Mouse (Mus musculus): ENCODE measurements at regions not wholly inside any gene's neighbourhood (a gene's known extent, or its start where the extent isn't known, plus 50 kb on each side); places are given as distances from the start of the nearest gene placed in this dataset.

GRCm38 (mm10) chr3:37835135-37835534 lies 110.8 kb upstream of the Gm5148 start:
- peaks cover 17% of the 10 kb centered on the region for H3K4me1 ChIP-seq
- ATAC-seq (ENCODE audit: insufficient number of reproducible peaks, insufficient read depth, low FRiP score, low TSS enrichment, low read depth), result no peak
- no peaks in the 10 kb centered on the region for H3K27me3 ChIP-seq
- no peak overlapping the region for H3K27ac ChIP-seq
- no peaks in the 10 kb centered on the region for H3K9me3 ChIP-seq
- no peak overlapping the region for H3K9ac ChIP-seq
- no peak overlapping the region for H3K4me3 ChIP-seq
- no peaks in the 10 kb centered on the region for H3K36me3 ChIP-seq
- H3K4me2 ChIP-seq, result no peak overlapping the region
- WGBS, result 85% methylated on average over 5 of the region's 5 CpGs

GRCm38 (mm10) chr3:37834626-37835025 lies 110.3 kb upstream of the Gm5148 start:
- Histone ChIP-seq H3K9me3 (no peaks in the 10 kb centered on the region), H3K4me2 (no peak overlapping the region), H3K36me3 (no peaks in the 10 kb centered on the region), H3K9ac (no peak overlapping the region), H3K27me3 (no peaks in the 10 kb centered on the region), H3K4me1 (peaks cover 17% of the 10 kb centered on the region), H3K27ac (no peak overlapping the region), H3K4me3 (no peak overlapping the region)
- no peak for ATAC-seq (ENCODE audit: insufficient number of reproducible peaks, insufficient read depth, low FRiP score, low TSS enrichment, low read depth)
- WGBS, result 65% methylated on average over 3 of the region's 3 CpGs

- ATAC-seq (ENCODE audit: insufficient number of reproducible peaks, insufficient read depth, low FRiP score, low TSS enrichment, low read depth), result no peak
- H3K4me3 ChIP-seq, result no peak overlapping the region
- H3K36me3 ChIP-seq, result no peaks in the 10 kb centered on the region
- H3K27me3 ChIP-seq, result no peaks in the 10 kb centered on the region
- no peak overlapping the region for H3K27ac ChIP-seq
- H3K4me1 ChIP-seq, result peaks cover 8% of the 10 kb centered on the region
- no peak overlapping the region for H3K9ac ChIP-seq
- WGBS, result 74% methylated on average over 4 of the region's 4 CpGs
- H3K9me3 ChIP-seq, result no peaks in the 10 kb centered on the region
- no peak overlapping the region for H3K4me2 ChIP-seq
Measured at GRCm38 (mm10) chr3:37833387-37833786, 109.1 kb upstream of the Gm5148 start.

- WGBS, result 41% methylated on average over 1 of the region's 1 CpGs
- ATAC-seq (ENCODE audit: insufficient number of reproducible peaks, insufficient read depth, low FRiP score, low TSS enrichment, low read depth), result no peak
Measured at GRCm38 (mm10) chr3:37827546-37827945, 103.3 kb upstream of the Gm5148 start.

DNA sequence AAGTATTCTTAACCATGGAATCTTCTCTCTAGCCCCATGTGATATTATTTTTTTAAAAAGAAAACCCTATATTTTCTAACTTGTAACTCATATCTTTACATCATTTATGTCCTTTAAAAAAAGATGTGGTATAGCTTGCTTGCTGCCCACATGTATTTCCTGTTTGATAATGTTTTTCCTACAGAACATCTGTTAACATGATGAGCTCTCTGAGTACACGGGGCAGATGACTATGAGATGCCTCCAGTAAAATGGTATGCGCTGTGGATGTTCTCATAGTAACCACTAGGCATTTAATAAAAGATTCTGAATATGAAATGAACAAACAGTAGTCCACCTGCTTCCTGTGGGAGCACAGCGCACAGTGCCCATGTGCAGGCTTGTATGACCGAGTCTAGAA lies 101.3 kb upstream of the Gm5148 start:
- WGBS, result 88% methylated on average over 4 of the region's 4 CpGs
- no peak overlapping the region for H3K4me2 ChIP-seq
- no peaks in the 10 kb centered on the region for H3K4me1 ChIP-seq
- no peak overlapping the region for H3K4me3 ChIP-seq
- H3K9me3 ChIP-seq, result no peaks in the 10 kb centered on the region
- no peak overlapping the region for H3K27ac ChIP-seq
- no peaks in the 10 kb centered on the region for H3K36me3 ChIP-seq
- no peaks in the 10 kb centered on the region for H3K27me3 ChIP-seq
- ATAC-seq (ENCODE audit: insufficient number of reproducible peaks, insufficient read depth, low FRiP score, low TSS enrichment, low read depth), result no peak
- no peak overlapping the region for H3K9ac ChIP-seq

More at GRCm38 (mm10) chr3:37827546-37827945, 103.3 kb upstream of the Gm5148 start:
- H3K36me3 ChIP-seq, result no peaks in the 10 kb centered on the region
- no peak overlapping the region for H3K4me2 ChIP-seq
- no peaks in the 10 kb centered on the region for H3K27me3 ChIP-seq
- no peak overlapping the region for H3K27ac ChIP-seq
- no peaks in the 10 kb centered on the region for H3K9me3 ChIP-seq
- no peak overlapping the region for H3K4me3 ChIP-seq
- H3K4me1 ChIP-seq, result no peaks in the 10 kb centered on the region
- no peak overlapping the region for H3K9ac ChIP-seq

DNA sequence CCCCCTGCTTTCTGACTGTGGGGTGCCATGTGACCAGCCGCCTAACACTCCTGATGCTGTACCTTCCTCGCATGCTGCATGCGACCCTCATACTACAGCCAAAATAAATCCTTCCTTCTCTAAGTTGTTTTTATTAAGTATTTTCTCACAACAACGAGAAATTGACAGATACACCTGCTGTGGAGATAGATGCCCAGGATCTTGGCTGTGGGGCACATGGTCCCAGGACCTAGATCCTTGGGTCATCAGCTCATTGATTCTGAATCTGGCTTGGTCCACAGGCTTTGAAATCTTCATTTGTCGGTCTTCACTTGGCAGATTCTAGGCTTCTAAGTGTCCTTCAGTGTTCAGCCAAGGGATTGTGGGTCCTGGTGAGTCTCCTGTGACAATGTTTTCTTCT lies 100.4 kb upstream of the Gm5148 start:
- no peaks in the 10 kb centered on the region for H3K9me3 ChIP-seq
- no peak overlapping the region for H3K4me2 ChIP-seq
- H3K36me3 ChIP-seq, result no peaks in the 10 kb centered on the region
- no peak overlapping the region for H3K27ac ChIP-seq
- WGBS, result 95% methylated on average over 5 of the region's 5 CpGs
- H3K9ac ChIP-seq, result no peak overlapping the region
- no peaks in the 10 kb centered on the region for H3K27me3 ChIP-seq
- ATAC-seq (ENCODE audit: insufficient number of reproducible peaks, insufficient read depth, low FRiP score, low TSS enrichment, low read depth), result no peak
- H3K4me3 ChIP-seq, result no peak overlapping the region
- no peaks in the 10 kb centered on the region for H3K4me1 ChIP-seq

DNA sequence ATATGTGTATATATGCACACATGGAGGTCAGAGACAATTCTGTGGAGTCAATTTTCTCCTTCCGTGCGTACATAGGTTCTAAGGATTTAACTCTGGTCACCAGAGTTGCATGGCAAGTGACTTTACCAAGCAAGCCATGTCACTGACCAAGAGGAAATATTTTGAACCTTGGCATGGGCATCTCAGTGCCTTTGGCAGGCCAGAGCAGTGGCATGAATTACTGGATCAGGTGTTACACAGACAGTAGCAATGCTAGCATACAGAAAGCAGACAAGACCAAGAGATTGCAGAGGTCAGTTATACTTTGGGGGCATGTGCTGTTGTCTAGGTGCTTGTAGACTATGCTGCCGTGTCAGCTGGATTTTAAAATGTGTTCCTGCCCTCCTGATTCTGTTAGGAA lies 95.2 kb upstream of the Gm5148 start:
- H3K9ac ChIP-seq, result no peak overlapping the region
- H3K4me2 ChIP-seq, result no peak overlapping the region
- no peak overlapping the region for H3K27ac ChIP-seq
- no peak overlapping the region for H3K4me3 ChIP-seq
- ATAC-seq (ENCODE audit: insufficient number of reproducible peaks, insufficient read depth, low FRiP score, low TSS enrichment, low read depth), result no peak
- peaks cover 6% of the 10 kb centered on the region for H3K4me1 ChIP-seq
- H3K27me3 ChIP-seq, result no peaks in the 10 kb centered on the region
- H3K36me3 ChIP-seq, result no peaks in the 10 kb centered on the region
- WGBS, result 92% methylated on average over 3 of the region's 3 CpGs
- no peaks in the 10 kb centered on the region for H3K9me3 ChIP-seq

DNA sequence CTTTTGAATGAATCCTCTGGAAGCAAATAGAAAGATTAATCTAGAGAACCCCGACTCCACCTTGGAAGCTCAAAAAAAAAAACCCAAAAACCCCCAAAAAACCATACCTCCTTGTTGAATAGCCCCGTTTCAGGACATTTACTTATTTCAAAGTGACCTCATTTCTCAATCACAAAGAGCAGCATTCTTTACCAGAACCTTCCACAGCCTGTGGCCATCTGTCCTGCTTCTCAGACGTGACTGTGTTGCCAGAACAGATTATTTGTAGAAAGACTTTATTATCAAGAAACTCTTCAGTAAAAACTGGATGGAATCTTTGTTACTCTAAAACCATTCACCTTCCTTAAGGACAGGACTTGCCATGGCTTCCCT lies 93.1 kb upstream of the Gm5148 start:
- ATAC-seq (ENCODE audit: insufficient number of reproducible peaks, insufficient read depth, low FRiP score, low TSS enrichment, low read depth), result no peak
- Histone ChIP-seq H3K4me2 (no peak overlapping the region), H3K4me1 (peaks cover 6% of the 10 kb centered on the region), H3K27ac (peak overlapping the region; percentile 7; the same call in 1 of the 2 replicates), H3K36me3 (no peaks in the 10 kb centered on the region), H3K9ac (no peak overlapping the region), H3K9me3 (no peaks in the 10 kb centered on the region), H3K27me3 (no peaks in the 10 kb centered on the region), H3K4me3 (no peak overlapping the region)
- WGBS, result 70% methylated on average over 3 of the region's 3 CpGs

- H3K27me3 ChIP-seq, result no peaks in the 10 kb centered on the region
- no peak overlapping the region for H3K4me2 ChIP-seq
- WGBS, result 39% methylated on average over 6 of the region's 6 CpGs
- H3K4me3 ChIP-seq, result no peak overlapping the region
- peak overlapping the region; percentile 7; the same call in 1 of the 2 replicates for H3K27ac ChIP-seq
- H3K4me1 ChIP-seq, result peaks cover 6% of the 10 kb centered on the region
- no peak overlapping the region for H3K9ac ChIP-seq
- no peaks in the 10 kb centered on the region for H3K36me3 ChIP-seq
- H3K9me3 ChIP-seq, result no peaks in the 10 kb centered on the region
- ATAC-seq (ENCODE audit: insufficient number of reproducible peaks, insufficient read depth, low FRiP score, low TSS enrichment, low read depth), result no peak
Measured at GRCm38 (mm10) chr3:37816781-37817433, 92.6 kb upstream of the Gm5148 start.

GRCm38 (mm10) chr3:37815771-37816170 lies 91.5 kb upstream of the Gm5148 start:
- H3K27ac ChIP-seq, result no peak overlapping the region
- H3K4me3 ChIP-seq, result no peak overlapping the region
- no peaks in the 10 kb centered on the region for H3K9me3 ChIP-seq
- peaks cover 6% of the 10 kb centered on the region for H3K4me1 ChIP-seq
- 94% methylated on average over 6 of the region's 6 CpGs for WGBS
- H3K4me2 ChIP-seq, result no peak overlapping the region
- no peak overlapping the region for H3K9ac ChIP-seq
- H3K36me3 ChIP-seq, result no peaks in the 10 kb centered on the region
- ATAC-seq (ENCODE audit: insufficient number of reproducible peaks, insufficient read depth, low FRiP score, low TSS enrichment, low read depth), result no peak
- no peaks in the 10 kb centered on the region for H3K27me3 ChIP-seq

GRCm38 (mm10) chr3:37812936-37813335 lies 88.6 kb upstream of the Gm5148 start:
- H3K9me3 ChIP-seq, result peaks cover 6% of the 10 kb centered on the region; the same call in 1 of the 2 replicates
- H3K4me1 ChIP-seq, result peaks cover 6% of the 10 kb centered on the region
- no peak overlapping the region for H3K27ac ChIP-seq
- 78% methylated on average over 3 of the region's 3 CpGs for WGBS
- H3K4me3 ChIP-seq, result no peak overlapping the region
- no peak overlapping the region for H3K4me2 ChIP-seq
- no peak overlapping the region for H3K9ac ChIP-seq
- H3K27me3 ChIP-seq, result no peaks in the 10 kb centered on the region
- no peaks in the 10 kb centered on the region for H3K36me3 ChIP-seq
- no peak for ATAC-seq (ENCODE audit: insufficient number of reproducible peaks, insufficient read depth, low FRiP score, low TSS enrichment, low read depth)

- H3K4me3 ChIP-seq, result no peak overlapping the region
- no peak for ATAC-seq (ENCODE audit: insufficient number of reproducible peaks, insufficient read depth, low FRiP score, low TSS enrichment, low read depth)
- no peak overlapping the region for H3K4me2 ChIP-seq
- H3K9me3 ChIP-seq, result peaks cover 6% of the 10 kb centered on the region; the same call in 1 of the 2 replicates
- no peaks in the 10 kb centered on the region for H3K4me1 ChIP-seq
- no peak overlapping the region for H3K27ac ChIP-seq
- no peak overlapping the region for H3K9ac ChIP-seq
- no peaks in the 10 kb centered on the region for H3K27me3 ChIP-seq
- no peaks in the 10 kb centered on the region for H3K36me3 ChIP-seq
- 70% methylated on average over 2 of the region's 2 CpGs for WGBS
Measured at GRCm38 (mm10) chr3:37811429-37811828, 87.1 kb upstream of the Gm5148 start.
